Mouse (Mus musculus) ES-Bruce4 (cell line): Measurements from ENCODE around the gene Pfkm.
A peak's percentile ranks its signal among the peaks of the same experiment; 100 is the strongest.

Experiments
- CTCF ChIP-seq: IDR thresholded peaks from one replicate; pipeline ENCODE4 v1.8.1; 2011; ENCODE audit warnings: low read depth, low read length
- POLR2A ChIP-seq: IDR thresholded peaks from one replicate; pipeline ENCODE4 v1.8.1; 2011; ENCODE audit warnings: low read length; ENCODE audit not compliant: insufficient read depth

DNA sequence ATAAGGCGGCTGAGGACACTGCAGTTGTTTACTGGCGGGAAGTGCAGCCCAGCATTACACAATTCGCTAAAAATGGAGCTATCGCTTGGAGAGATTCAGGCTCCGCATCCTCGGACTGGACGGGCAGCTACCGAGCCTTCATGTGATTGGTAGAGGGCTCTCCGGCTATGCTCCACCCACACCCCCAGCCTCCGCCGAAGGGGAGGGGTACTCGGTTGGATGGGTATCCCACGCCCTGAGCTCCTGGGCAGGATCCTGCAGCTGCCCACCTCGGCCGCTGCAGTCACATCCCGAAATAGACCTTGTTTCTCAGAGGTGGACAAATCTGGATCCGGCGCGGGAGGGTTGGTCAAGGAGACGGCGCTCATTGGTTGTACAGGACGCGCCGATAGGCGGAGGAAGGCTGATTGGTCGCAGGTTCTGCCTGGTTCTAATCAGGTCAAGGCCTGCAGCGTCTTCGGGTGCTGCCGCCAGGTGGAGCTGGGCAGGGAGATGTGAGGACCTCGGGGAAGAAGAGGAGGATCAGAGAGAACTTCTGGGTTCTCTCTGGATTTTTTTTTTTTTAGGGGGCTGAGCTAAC, 88.8 kb downstream of the Pfkm start:
- peak; percentile 88 for TF ChIP-seq CTCF
- no peak for TF ChIP-seq POLR2A
